Mouse (Mus musculus): ENCODE data around the gene Zfp992. TPM values are rescaled to one million over a fixed set of nuclear protein-coding genes. Genes with fewer than 3 reads are reported as not detected.
"Not testable (repeated sequence)": the region's sequence is repeated elsewhere in the genome, so short reads cannot be mapped to it uniquely, and the experiment has no call there.

Zfp992 gene
- total RNA-seq, 2 experiments from 2014 or later: 0.62 to 0.64 TPM

DNA sequence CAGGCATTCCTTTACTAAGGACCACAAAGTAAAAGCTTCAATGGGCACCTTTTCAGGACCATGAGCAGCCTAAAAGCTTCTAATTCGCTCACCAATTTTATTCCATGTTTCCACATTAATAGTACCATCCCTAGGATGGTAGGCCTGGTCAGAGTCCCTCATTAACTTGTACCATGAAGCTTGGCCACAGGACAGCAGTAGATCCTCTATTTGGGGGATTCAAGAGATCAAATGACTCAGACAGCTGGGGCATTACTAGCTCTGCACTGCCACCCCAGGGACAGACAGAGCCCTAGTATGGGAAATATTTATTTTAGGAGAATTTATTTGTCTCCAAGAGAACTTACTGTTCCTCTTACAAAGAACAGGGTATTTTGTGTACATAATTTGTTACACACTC, 25.4 kb downstream of the Zfp992 start:
- DNase-seq; intact Hi-C loops (cut with DNase I): not testable (repeated sequence)

DNA sequence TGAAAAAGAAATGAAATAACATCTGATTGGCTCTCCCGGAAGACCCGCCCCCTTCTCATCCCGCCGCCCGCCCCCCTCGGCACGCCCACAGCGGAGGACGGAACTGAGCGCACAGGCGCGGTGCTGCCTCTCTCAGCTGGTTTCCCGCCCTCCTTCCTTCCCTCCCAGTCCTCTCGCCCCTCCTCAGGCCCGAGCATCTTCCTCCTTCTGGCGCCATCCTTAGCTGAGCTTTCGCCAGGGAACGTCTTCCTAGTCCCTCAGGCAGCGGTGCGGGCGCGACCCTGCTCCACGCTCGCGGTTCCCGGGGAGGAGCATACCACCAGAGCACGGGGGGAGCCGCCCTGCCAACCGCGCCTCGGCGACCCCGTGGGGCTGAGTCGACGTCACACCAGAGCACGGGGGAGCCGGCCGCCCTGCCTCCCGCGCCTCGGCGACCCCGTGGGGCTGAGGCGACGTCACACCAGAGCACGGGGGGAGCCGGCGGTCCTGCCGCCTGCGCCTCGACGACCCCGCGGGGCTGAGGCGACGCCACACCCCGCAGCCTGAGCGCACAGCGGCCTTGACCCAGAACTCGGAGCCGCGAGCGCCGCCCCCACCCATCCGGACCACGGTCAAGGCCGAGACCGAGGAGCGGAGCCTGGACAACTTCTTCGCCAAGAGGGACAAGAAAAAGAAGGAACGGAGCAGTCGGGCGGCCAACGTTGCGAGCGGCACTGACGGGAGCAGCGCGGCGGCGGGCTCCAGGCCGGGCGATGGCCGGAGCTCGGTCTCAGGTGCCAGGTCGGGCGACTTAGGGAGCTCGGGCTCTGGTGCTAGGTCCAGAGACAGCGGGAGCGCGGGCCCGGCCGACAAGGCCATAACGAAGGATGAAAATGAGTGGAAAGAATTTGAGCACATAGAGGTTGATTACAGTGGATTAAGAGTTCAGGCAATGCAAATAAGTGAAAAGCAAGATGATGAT, 26.2 kb downstream of the Zfp992 start:
- DNase-seq; intact Hi-C loops (cut with DNase I): not testable (repeated sequence)

DNA sequence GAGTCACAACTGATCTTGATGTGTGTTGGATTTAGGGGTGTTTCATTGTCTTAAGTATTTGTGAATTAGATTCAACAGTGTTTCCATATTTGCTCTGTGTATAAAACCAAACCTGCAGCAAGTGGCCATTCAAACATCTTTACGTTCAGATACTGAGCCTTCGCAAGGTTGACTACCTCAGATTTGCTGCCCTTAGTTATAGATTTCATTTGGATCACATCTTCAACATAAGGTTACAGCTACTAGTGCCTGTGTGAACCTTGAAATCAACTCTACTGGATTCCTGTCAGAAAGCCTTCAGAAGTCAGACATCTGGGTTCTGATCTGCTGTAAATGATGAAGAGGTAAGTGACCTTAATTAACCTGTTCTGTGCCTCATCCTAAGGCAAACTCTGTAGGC, 27.4 kb downstream of the Zfp992 start:
- intact Hi-C loops (cut with DNase I); DNase-seq: not testable (repeated sequence)

DNA sequence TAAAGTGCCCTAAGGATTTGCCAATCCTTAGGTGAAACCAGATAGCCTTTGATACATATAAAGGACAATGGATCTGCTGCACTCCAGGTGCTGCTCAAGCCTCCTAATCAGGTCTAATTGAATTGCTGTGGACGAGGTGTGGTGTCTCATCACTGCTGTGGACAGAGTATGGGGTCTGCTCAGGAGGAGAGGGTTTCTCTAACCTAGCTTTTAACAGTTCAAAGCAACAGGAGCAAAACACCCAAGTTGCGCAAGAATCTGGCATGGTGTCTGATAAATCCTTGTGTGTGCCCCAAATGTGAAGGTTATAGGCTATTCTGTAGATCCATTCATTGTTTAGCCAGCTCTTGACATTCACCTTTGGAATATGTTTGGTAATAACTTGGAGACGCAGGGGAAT, 28.1 kb downstream of the Zfp992 start:
- DNase-seq; intact Hi-C loops (cut with DNase I): not testable (repeated sequence)

DNA sequence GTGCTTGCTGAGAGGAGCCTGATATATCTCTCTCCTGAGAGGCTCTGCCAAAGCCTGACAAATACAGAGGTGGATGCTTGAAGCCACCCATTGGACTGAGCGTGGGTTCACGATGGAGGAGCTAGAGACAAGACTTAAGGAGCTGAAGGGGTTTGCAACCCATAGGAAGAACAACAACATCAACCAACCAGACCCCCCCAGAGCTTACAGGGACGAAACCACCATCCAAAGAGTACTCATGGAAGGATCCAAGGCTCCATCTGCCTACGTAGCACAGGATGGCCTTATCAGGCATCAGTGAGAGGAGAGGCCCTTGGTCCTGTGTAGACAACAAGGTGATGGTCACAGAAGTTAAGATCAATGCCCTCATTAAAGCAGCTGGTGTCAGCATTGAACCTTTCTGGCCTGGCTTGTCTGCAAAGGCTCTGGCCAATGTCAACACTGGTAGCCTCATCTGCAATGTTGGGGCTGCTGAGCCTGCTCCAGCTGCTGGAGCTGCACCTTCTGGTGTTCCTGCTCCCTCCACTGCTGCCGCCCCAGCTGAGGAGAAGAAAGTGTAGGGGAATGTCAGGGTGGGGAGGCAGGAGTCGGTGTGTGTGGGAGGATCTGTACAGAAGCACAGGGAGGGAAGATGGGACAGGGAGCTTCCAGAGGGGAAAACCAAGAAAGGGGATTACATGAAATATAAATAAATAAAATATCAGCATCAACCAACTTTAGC, 31.7 kb downstream of the Zfp992 start:
- DNase-seq; intact Hi-C loops (cut with DNase I): not testable (repeated sequence)

DNA sequence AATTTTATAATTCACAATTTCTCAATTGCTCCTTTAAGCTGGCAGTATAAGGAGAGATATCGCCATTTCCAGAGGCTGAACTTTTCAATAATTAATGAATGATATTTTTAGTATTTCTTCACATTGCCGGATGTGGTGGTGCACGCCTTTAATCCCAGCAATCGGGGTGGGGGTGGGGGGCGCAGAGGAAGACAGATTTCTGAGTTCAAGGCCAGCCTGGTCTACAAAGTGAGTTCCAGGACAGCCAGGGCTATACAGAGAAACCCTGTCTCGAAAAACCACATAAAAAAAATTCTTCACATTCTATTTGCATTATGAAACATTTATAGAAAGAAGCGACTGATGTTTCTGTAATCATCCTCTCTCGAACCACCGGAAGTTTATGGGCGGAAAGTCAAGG, 33.7 kb downstream of the Zfp992 start:
- DNase-seq; intact Hi-C loops (cut with DNase I): not testable (repeated sequence)

DNA sequence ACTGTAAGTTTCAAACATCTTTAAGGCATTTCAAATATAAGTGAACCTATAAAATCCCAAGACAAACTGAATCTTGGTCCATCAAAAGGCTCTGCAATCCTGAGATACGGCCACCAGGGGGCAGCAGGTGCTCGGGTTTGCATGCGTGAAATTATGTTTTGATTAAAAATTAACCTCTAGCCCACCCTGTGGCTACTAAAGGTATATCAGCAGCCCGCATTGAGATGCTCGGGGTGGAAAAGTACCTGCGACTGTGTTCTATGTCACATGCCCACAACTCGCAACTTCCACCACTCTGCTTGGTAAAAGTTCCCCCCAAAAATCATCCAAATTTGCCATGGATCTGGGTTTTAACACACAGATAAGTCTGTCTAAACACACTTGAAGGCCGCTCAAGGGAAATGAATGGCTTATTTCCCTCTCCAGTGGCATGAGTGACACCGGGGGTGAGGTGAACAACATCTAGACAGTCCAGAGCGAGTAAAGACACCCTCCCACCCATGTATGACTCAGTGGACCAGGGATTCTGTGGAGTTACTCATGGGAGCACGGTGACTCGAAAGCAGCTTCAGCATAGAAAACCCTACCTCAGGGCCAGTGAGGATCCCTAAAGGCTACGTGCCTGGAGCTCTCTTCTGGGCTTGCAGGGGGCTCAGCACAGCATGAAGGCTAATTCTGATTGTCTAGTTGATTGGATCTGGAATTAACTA, 34.9 kb downstream of the Zfp992 start:
- intact Hi-C loops (cut with DNase I); DNase-seq: not testable (repeated sequence)

DNA sequence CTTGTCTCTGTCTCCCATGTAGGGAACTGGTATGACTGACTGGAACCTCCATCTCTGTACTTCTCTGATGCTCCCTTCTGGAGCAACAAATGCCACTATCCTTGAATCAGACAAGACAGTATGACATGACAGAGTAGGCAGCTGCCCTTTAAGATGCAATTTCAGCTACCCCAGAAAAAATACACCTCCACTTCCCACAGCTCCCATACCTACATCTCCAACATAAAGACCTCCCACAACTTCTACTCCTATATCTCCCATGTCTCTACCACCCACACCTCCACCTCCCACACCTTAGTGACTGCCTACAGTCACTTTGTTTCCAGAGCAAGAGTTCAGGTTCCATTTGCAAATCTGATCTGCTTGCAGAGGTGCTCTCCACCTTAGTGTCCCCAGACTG, 35.9 kb downstream of the Zfp992 start:
- DNase-seq; intact Hi-C loops (cut with DNase I): not testable (repeated sequence)

DNA sequence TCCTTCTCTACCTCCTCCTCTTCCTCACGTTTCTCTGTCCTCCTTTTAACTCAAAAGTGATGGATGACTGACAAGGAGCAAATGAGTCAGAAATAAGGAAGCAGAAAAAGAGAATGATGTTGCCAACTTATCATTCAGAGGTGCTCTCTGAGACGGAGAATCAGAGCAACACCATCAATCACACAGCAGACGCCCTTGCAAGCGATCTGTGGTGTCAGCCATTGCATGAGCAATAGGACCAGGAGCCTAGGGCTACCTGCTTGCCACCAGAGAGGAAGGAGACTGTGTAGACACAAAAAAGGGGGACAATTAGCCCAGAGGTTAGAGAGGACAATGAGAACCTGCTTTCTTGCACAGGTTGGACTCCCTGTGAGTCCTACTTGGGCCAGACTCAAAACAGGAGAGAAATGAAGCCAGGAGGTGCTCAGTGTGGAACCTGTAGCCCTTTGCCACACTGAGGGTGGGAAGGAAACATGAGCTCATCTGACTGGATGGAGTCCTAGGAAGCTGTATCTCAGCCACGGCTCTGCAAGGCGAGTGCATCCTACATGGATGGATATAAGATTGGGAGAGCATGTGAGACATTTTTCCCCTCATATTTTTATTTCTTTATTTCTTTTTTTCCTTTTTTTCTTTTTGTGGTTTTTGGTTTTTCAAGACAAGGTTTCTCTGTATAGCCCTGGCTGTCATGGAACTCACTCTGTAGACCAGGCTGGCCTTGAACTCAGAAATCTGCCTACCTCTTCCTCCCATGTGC, 36.5 kb downstream of the Zfp992 start:
- DNase-seq; intact Hi-C loops (cut with DNase I): not testable (repeated sequence)

DNA sequence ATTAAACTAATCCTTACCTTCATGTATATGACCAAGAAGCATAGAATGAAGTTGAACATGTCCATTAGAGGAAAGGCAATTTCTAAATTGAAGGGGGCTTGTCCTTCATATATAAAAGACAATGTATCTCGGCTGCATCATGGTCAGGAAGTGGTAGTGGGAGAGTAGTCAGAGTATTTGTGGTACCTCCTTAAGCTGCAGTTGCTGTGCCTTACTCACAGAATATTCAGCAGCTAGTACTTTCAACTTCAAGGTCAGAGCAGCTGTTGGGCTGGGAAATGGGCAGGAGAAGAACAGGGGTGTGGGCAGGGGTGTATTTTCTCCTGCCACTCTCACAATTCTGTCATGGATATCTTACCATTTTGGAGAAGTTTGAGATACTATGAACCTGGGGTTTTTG, 37.9 kb downstream of the Zfp992 start:
- intact Hi-C loops (cut with DNase I); DNase-seq: not testable (repeated sequence)

DNA sequence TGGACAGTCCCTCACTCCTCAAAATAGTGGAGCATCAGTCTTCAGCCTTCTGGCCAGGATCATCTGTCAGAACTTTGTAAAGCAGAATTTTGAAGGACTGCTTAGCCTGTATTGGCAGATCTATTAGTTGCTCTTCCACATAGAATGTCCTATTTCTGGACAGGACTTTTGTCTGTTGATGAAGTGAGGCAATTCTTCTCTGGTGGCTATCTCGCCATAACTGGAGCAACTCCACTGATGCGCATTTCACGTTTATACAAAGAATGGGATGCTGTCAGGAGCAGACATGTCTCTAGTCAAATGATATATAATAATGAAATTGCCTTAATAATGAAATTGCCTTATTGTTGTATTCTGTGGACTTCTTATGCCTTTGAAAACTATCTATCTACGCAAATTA, 40.4 kb downstream of the Zfp992 start:
- DNase-seq; intact Hi-C loops (cut with DNase I): not testable (repeated sequence)

DNA sequence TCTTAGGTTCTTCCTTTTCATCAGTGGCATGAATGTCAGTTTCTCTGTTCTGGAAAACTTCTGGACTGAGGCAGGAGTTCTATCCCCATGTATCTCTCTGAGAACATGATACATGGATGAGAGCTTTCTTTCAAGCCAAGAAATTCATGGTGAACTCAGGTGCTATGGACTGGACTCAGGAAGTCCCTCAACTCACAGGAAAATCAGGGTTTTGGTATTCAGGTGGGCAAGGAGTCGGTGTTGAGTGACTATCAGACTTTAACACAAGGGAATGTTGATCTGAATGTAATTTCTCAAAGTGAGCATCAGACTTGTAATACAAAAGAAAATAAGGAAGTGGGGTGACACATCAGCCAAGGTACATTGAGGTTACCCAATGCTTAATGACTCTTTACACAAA, 43.2 kb downstream of the Zfp992 start:
- DNase-seq; intact Hi-C loops (cut with DNase I): not testable (repeated sequence)

DNA sequence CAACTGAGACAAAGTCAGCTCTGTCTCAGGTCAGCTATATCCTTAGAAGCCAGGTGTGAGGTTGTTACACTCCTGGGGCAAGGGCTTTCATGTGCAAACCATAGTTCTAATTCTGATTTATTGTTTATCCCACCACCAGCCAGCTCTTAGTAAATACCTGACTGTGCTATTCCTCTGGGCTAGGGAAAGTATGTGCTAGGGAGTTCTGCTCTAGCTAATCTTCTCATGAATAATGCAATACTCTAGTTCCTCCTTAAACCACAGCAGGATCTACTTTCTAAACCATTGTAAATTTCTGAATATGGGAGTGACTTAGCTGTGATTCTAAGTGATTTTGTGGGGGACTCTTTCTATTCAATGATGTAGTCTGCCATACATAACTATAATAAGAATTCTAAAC, 43.6 kb downstream of the Zfp992 start:
- no peak for DNase-seq
- intact Hi-C loops (cut with DNase I): no loop called here

DNA sequence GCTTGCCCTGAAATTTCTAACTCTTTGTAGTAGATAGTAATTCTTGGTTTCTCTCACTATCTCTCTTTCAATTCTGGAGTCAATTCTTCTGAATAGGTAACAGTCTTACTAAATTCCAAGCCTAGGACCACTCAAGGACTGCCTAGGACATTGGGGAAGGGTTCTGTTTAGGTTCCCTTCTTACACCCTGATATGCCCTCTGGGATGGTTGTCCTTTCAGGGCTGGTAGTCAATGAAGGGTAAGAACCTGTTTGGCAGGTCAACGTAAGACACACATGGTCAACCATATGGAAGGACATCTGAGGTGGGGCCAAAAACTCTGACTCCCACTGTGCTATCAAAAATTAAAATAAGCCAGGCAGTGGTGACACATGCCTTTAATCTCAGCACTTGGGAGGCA, 44.0 kb downstream of the Zfp992 start:
- intact Hi-C loops (cut with DNase I): no loop called here
- no peak for DNase-seq

DNA sequence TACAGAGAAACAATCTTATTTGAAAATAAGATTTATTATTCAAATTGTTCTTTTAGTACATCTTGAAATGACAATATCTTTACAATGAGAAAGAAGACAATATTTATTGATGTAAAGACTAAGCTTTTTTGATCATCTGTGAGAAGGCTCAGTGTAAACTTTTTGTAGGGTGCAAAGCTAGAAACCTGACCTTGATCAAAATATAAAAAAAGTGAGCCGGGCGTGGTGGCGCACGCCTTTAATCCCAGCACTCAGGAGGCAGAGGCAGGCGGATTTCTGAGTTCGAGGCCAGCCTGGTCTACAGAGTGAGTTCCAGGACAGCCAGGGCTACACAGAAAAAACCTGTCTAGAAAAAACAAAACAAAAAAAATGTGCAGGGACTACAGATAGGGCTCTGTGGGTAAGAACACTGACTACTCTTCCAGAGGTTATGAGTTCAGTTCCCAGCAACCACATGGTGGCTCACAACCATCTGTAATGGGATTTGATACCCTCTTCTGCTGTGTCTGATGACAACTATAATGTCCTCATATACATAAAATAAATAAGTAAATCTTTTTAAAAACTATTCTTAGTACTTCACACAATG, 44.6 kb downstream of the Zfp992 start:
- intact Hi-C loops (cut with DNase I); DNase-seq: not testable (repeated sequence)

DNA sequence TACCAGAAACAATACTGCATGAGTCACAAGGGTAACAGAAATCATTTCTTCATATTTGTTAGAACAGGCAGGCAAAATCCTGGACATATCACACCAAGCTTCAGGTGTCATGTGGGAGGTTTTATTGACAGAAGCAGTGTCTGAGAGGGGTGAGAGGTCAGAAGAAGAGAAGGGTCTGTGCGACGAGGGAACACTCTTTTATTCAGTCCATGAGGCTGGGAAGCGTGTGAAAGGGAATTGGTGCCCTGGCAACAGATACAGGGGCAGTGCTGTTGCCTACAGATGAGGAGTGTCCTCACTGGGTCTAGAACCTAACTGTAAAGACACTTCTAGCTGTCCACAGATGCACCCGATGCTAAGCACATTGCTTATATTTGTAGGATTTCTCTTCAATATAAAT, 46.2 kb downstream of the Zfp992 start:
- intact Hi-C loops (cut with DNase I): no loop called here
- DNase-seq: no peak

DNA sequence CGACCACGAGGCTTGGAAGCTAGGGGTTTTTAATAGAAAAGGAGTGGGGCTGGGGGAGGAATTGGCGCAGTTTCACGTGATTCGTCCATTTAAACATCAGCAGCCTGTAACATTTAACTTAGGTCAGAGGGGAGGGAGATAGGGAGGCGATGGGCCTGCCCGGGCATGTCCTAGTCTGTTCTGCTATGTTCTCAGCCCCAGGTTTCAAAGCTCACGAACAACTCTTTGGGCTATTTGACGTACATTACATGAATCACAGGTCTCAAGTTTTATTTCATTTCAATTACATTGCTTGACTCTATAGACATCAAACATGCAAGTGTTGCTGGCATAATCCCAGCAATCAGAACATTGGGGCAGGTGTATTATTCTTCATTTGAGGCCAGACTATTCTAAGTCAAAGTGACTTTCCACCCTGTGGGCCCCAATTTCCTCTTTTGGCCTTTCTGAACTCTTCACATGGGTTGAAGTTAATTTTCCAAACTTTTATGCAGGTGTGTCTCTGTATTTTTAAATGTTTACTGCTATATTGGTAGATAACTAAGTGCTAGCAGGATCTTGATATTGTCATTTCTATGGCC, 49.0 kb downstream of the Zfp992 start:
- intact Hi-C loops (cut with DNase I); DNase-seq: not testable (repeated sequence)

DNA sequence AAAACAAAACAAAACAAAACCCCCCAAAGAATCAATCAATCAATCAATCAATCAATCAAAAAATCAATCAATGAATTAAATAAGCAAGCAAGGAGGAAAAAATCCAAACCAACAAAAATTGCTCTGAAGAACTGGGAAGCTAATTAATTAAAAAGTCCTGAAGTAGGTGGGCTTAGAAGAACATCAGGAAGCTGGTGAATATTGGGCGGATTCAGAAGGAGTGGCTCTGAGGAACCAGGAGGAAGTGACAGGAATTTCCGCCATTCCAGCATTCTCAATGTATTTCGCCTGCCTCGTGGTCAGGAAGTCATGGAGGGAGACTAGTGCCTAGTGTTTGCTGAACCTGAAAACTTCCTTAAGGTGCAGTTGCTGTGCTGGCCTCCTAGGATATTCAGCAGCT, 52.9 kb downstream of the Zfp992 start, which contains the start of gene Zfp981:
Gene Zfp981 (plus strand): TSS at position 301 of the 400 bp plus-strand sequence.
- DNase-seq; intact Hi-C loops (cut with DNase I): not testable (repeated sequence)

DNA sequence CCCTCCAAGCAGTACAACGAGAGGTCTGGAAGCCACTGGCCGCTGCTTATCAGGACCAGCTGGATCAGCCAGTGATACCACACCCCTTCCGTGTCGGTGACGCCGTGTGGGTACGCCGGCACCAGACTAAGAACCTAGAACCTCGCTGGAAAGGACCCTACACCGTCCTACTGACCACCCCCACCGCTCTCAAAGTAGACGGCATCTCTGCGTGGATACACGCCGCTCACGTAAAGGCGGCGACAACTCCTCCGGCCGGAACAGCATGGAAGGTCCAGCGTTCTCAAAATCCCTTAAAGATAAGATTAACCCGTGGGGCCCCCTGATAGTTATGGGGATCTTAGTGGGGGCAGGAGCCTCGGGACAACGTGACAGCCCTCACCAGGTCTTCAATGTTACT, 60.2 kb downstream of the Zfp992 start:
- DNase-seq; intact Hi-C loops (cut with DNase I): not testable (repeated sequence)

Data from gastrocnemius, postnatal 36 days (tissue).